Mouse (Mus musculus) adrenal gland, postnatal 10 days (tissue): ENCODE data around the gene Unk. TPM values are rescaled to one million over a fixed set of nuclear protein-coding genes. Genes with fewer than 3 reads are reported as not detected.
"Not testable (repeated sequence)": the region's sequence is repeated elsewhere in the genome, so short reads cannot be mapped to it uniquely, and the experiment has no call there.

Experiments used
- DNase-seq: peaks from one replicate; pipeline ENCODE4 v3.0.0; 2021; ENCODE audit warnings: mixed read lengths
- total RNA-seq, 2 experiments: library from RNA; stranded (reverse); gene quantifications; 2 replicates each; pipeline ENCODE4 v1.2.3; 2021

Gene Unk
- total RNA-seq, 2 experiments from 2014 or later: 21.0 to 26.0 TPM

GRCm38 (mm10) chr11:116088741-116089394, 58.7 kb downstream of the Unk start:
- no peak for DNase-seq

GRCm38 (mm10) chr11:116089545-116089944, 59.4 kb downstream of the Unk start:
- DNase-seq: no peak

- DNase-seq: no peak
Observed at GRCm38 (mm10) chr11:116091591-116091990, 61.5 kb downstream of the Unk start.

- DNase-seq: not testable (repeated sequence)
Observed at GRCm38 (mm10) chr11:116092959-116093358, 62.8 kb downstream of the Unk start.

- DNase-seq: no peak
Observed at GRCm38 (mm10) chr11:116093771-116094565, 63.8 kb downstream of the Unk start.

- DNase-seq: peak; percentile 73
Observed at GRCm38 (mm10) chr11:116095573-116095972, 65.5 kb downstream of the Unk start.

- DNase-seq: no peak
Observed at GRCm38 (mm10) chr11:116096213-116097108, 66.3 kb downstream of the Unk start.

- no peak for DNase-seq
Observed at GRCm38 (mm10) chr11:116098711-116099460, 68.8 kb downstream of the Unk start.

- DNase-seq: no peak
Observed at GRCm38 (mm10) chr11:116099462-116099861, 69.3 kb downstream of the Unk start.

GRCm38 (mm10) chr11:116100385-116100784, 70.3 kb downstream of the Unk start:
- DNase-seq: peak; percentile 52

- DNase-seq: no peak
Observed at GRCm38 (mm10) chr11:116100839-116101238, 70.7 kb downstream of the Unk start.

- peak; percentile 56 for DNase-seq
Observed at GRCm38 (mm10) chr11:116101931-116102381, 71.8 kb downstream of the Unk start.

GRCm38 (mm10) chr11:116102472-116102871, 72.3 kb downstream of the Unk start:
- DNase-seq: no peak

GRCm38 (mm10) chr11:116103572-116103971, 73.5 kb downstream of the Unk start:
- DNase-seq: no peak

GRCm38 (mm10) chr11:116104006-116104646, 74.0 kb downstream of the Unk start:
- DNase-seq: peak; percentile 80

GRCm38 (mm10) chr11:116105065-116105464, 74.9 kb downstream of the Unk start:
- no peak for DNase-seq

GRCm38 (mm10) chr11:116106154-116106962, 76.2 kb downstream of the Unk start:
- DNase-seq: no peak

GRCm38 (mm10) chr11:116106963-116107776, 77.0 kb downstream of the Unk start:
- DNase-seq: no peak

GRCm38 (mm10) chr11:116107777-116108285, 77.7 kb downstream of the Unk start:
- DNase-seq: no peak
